Mouse (Mus musculus) CD4-positive, CD25-positive, alpha-beta regulatory T cell, adult 2 months (primary cell): ENCODE measurements at regions not wholly inside any gene's neighbourhood (a gene's known extent, or its start where the extent isn't known, plus 50 kb on each side); places are given as distances from the start of the nearest gene placed in this dataset.

Experiments used
- DNase-seq: peaks from one replicate; pipeline ENCODE4 v3.0.0-alpha.2; 2012; ENCODE audit warnings: low read depth, low spot score

GRCm38 (mm10) chr12:70628384-70629365 lies 175.8 kb downstream of the Tmx1 start:
- peak; percentile 24 for DNase-seq

- DNase-seq: no peak
Measured at GRCm38 (mm10) chr12:70629371-70629770, 176.5 kb downstream of the Tmx1 start.

GRCm38 (mm10) chr12:70631281-70631680 lies 178.4 kb downstream of the Tmx1 start:
- DNase-seq: no peak

- DNase-seq: no peak
Measured at GRCm38 (mm10) chr12:70633194-70633593, 180.3 kb downstream of the Tmx1 start.

- no peak for DNase-seq
Measured at GRCm38 (mm10) chr12:70633622-70634365, 180.9 kb downstream of the Tmx1 start.

GRCm38 (mm10) chr12:70635997-70636396 lies 183.1 kb downstream of the Tmx1 start:
- DNase-seq: no peak

- no peak for DNase-seq
Measured at GRCm38 (mm10) chr12:70640186-70640585, 185.1 kb upstream of the Frmd6 start.

GRCm38 (mm10) chr12:70644910-70645309 lies 180.4 kb upstream of the Frmd6 start:
- no peak for DNase-seq

- no peak for DNase-seq
Measured at GRCm38 (mm10) chr12:70645407-70645806, 179.9 kb upstream of the Frmd6 start.

GRCm38 (mm10) chr12:70647516-70647915 lies 177.8 kb upstream of the Frmd6 start:
- DNase-seq: no peak

- DNase-seq: no peak
Measured at GRCm38 (mm10) chr12:70648179-70648811, 177.0 kb upstream of the Frmd6 start.

GRCm38 (mm10) chr12:70648812-70649188 lies 176.5 kb upstream of the Frmd6 start:
- no peak for DNase-seq

GRCm38 (mm10) chr12:70649691-70650090 lies 175.6 kb upstream of the Frmd6 start:
- no peak for DNase-seq

GRCm38 (mm10) chr12:70650470-70650869 lies 174.8 kb upstream of the Frmd6 start:
- no peak for DNase-seq

GRCm38 (mm10) chr12:70652751-70653150 lies 172.6 kb upstream of the Frmd6 start:
- DNase-seq: peak; percentile 4

- DNase-seq: no peak
Measured at GRCm38 (mm10) chr12:70653971-70654370, 171.3 kb upstream of the Frmd6 start.

- DNase-seq: no peak
Measured at GRCm38 (mm10) chr12:70654546-70654945, 170.8 kb upstream of the Frmd6 start.

- no peak for DNase-seq
Measured at GRCm38 (mm10) chr12:70655411-70655811, 169.9 kb upstream of the Frmd6 start.

GRCm38 (mm10) chr12:70655900-70656544 lies 169.3 kb upstream of the Frmd6 start:
- DNase-seq: no peak

GRCm38 (mm10) chr12:70656805-70657492 lies 168.4 kb upstream of the Frmd6 start:
- no peak for DNase-seq

- DNase-seq: no peak
Measured at GRCm38 (mm10) chr12:70657493-70657810, 167.9 kb upstream of the Frmd6 start.
